Mouse (Mus musculus) liver, adult 2 months (tissue): ENCODE results near the gene Dnah8. TPM values are rescaled to one million over a fixed set of nuclear protein-coding genes. Genes with fewer than 3 reads are reported as not detected.

Experiments used
- DNase-seq: peaks from one replicate; pipeline ENCODE4 v3.0.0-alpha.2; 2011; ENCODE audit warnings: low read depth, low spot score; ENCODE audit errors: extremely low read depth
- H3K27ac ChIP-seq: fragments of 200-500 bp; replicated peaks from 2 replicates; pipeline ENCODE4 v1.5.1; 2012; ENCODE audit warnings: low read depth, mild to moderate bottlenecking, control low read depth, inconsistent platforms, low read length; ENCODE audit not compliant: insufficient read depth
- H3K27me3 ChIP-seq: fragments of 200-500 bp; 2 replicates; pipeline ENCODE4 v1.6.1; 2012; ENCODE audit warnings: mild to moderate bottlenecking, moderate library complexity, low read length, inconsistent platforms; ENCODE audit not compliant: control insufficient read depth, insufficient read depth
- H3K36me3 ChIP-seq: fragments of 200-500 bp; 2 replicates; pipeline ENCODE4 v1.6.1; 2012; ENCODE audit warnings: low read length, inconsistent platforms; ENCODE audit not compliant: control insufficient read depth, insufficient read depth
- H3K4me1 ChIP-seq: fragments of 200-500 bp; 2 replicates; pipeline ENCODE4 v1.6.1; 2011; ENCODE audit warnings: low read length; ENCODE audit not compliant: control insufficient read depth, insufficient read depth
- H3K4me3 ChIP-seq: fragments of 200-500 bp; 2 replicates; pipeline ENCODE4 v1.5.1; 2011; ENCODE audit warnings: low read depth, mild to moderate bottlenecking, control low read depth, low read length, moderate library complexity; ENCODE audit not compliant: insufficient read depth
- H3K79me2 ChIP-seq: fragments of 200-500 bp; 2 replicates; pipeline ENCODE4 v1.6.1; 2012; ENCODE audit warnings: inconsistent platforms, mild to moderate bottlenecking, low read length, moderate library complexity; ENCODE audit not compliant: control insufficient read depth, insufficient read depth
- H3K9ac ChIP-seq: fragments of 200-500 bp; 2 replicates; pipeline ENCODE4 v1.6.1; 2012; ENCODE audit warnings: low read depth, mild to moderate bottlenecking, control low read depth, inconsistent platforms, low read length
- CTCF ChIP-seq: fragments of 200-500 bp; IDR thresholded peaks from 2 replicates; pipeline ENCODE4 v1.5.1; 2011; ENCODE audit warnings: low read depth, low read length, control low read depth
- POLR2A ChIP-seq: fragments of 200-500 bp; IDR thresholded peaks from 2 replicates; pipeline ENCODE4 v1.6.1; 2011; ENCODE audit warnings: low read length, control low read depth; ENCODE audit not compliant: insufficient read depth; ENCODE audit errors: extremely low read depth
- WGBS: fragments of 180-500 bp; shearing (Covaris S2); methylation state at CpG from one replicate; pipeline ENCODE4 v1.1.7; 2018; 5-methylcytosine and 5-hydroxymethylcytosine counted together
- polyA plus RNA-seq: library from polyadenylated mRNA; depleted of rRNA; stranded (reverse); fragments of >200 nt; gene quantifications from 2 replicates; pipeline ENCODE4 v1.2.3, GENCODE M21; 2012
- total RNA-seq: library from RNA; depleted of rRNA; stranded (reverse); fragments of >200 nt; gene quantifications from 2 replicates; pipeline ENCODE4 v1.2.3, GENCODE M21; 2014

The Dnah8 gene
- total and polyA plus RNA-seq, 2 experiments, result 0.18 to 0.20 TPM

GRCm38 (mm10) chr17:30673023-30673422 is 48.9 kb downstream of the Dnah8 start:
- no peaks in the 10 kb centered on the region for H3K36me3 ChIP-seq

GRCm38 (mm10) chr17:30675021-30675740 is 51.0 kb downstream of the Dnah8 start:
- DNase-seq, result no peak
- WGBS, result 85% methylated on average over 9 of the region's 9 CpGs
- no peak overlapping the region for H3K4me3 ChIP-seq
- H3K9ac ChIP-seq, result no peak overlapping the region
- TF ChIP-seq CTCF (no peak), POLR2A (no peak)
- no peaks in the 10 kb centered on the region for H3K27me3 ChIP-seq
- H3K36me3 ChIP-seq, result no peaks in the 10 kb centered on the region
- no peaks in the 10 kb centered on the region for H3K4me1 ChIP-seq
- no peak overlapping the region for H3K27ac ChIP-seq
- no peaks in the 10 kb centered on the region for H3K79me2 ChIP-seq

More at GRCm38 (mm10) chr17:30673023-30673422, 48.9 kb downstream of the Dnah8 start:
- DNase-seq, result no peak
- Histone ChIP-seq H3K27me3 (no peaks in the 10 kb centered on the region), H3K79me2 (no peaks in the 10 kb centered on the region), H3K27ac (no peak overlapping the region), H3K9ac (no peak overlapping the region), H3K4me1 (no peaks in the 10 kb centered on the region), H3K4me3 (no peak overlapping the region)
- TF ChIP-seq POLR2A, result no peak
- 0 out of 2 replicates have a peak, but pooled peaks have one; percentile 13 for TF ChIP-seq CTCF
- 90% methylated on average over 6 of the region's 6 CpGs for WGBS

- TF ChIP-seq CTCF (no peak), POLR2A (no peak)
- DNase-seq, result no peak
- Histone ChIP-seq H3K27ac (no peak overlapping the region), H3K36me3 (no peaks in the 10 kb centered on the region), H3K4me3 (no peak overlapping the region), H3K9ac (no peak overlapping the region), H3K79me2 (no peaks in the 10 kb centered on the region), H3K27me3 (no peaks in the 10 kb centered on the region), H3K4me1 (no peaks in the 10 kb centered on the region)
- 93% methylated on average over 10 of the region's 10 CpGs for WGBS
Observed at GRCm38 (mm10) chr17:30678523-30678922, 54.4 kb downstream of the Dnah8 start.

GRCm38 (mm10) chr17:30679612-30680011 is 55.5 kb downstream of the Dnah8 start:
- DNase-seq, result no peak
- no peak for TF ChIP-seq CTCF
- TF ChIP-seq POLR2A, result no peak
- no peaks in the 10 kb centered on the region for H3K27me3 ChIP-seq
- H3K4me1 ChIP-seq, result no peaks in the 10 kb centered on the region
- H3K4me3 ChIP-seq, result no peak overlapping the region
- H3K27ac ChIP-seq, result no peak overlapping the region
- H3K79me2 ChIP-seq, result no peaks in the 10 kb centered on the region
- H3K36me3 ChIP-seq, result no peaks in the 10 kb centered on the region
- H3K9ac ChIP-seq, result no peak overlapping the region
- 96% methylated on average over 4 of the region's 4 CpGs for WGBS

GRCm38 (mm10) chr17:30681604-30682003 is 57.5 kb downstream of the Dnah8 start:
- peak; percentile 61 for DNase-seq
- Histone ChIP-seq H3K9ac (no peak overlapping the region), H3K4me1 (no peaks in the 10 kb centered on the region), H3K79me2 (no peaks in the 10 kb centered on the region), H3K36me3 (no peaks in the 10 kb centered on the region), H3K27me3 (no peaks in the 10 kb centered on the region), H3K27ac (no peak overlapping the region), H3K4me3 (no peak overlapping the region)
- TF ChIP-seq POLR2A (no peak), CTCF (peak; percentile 95)
- WGBS, result 15% methylated on average over 5 of the region's 5 CpGs

- Histone ChIP-seq H3K4me3 (no peak overlapping the region), H3K9ac (no peak overlapping the region), H3K27me3 (no peaks in the 10 kb centered on the region), H3K4me1 (no peaks in the 10 kb centered on the region), H3K36me3 (no peaks in the 10 kb centered on the region), H3K79me2 (no peaks in the 10 kb centered on the region), H3K27ac (no peak overlapping the region)
- WGBS, result 85% methylated on average over 8 of the region's 8 CpGs
- TF ChIP-seq POLR2A (no peak), CTCF (no peak)
- no peak for DNase-seq
Observed at GRCm38 (mm10) chr17:30690181-30690580, 66.0 kb downstream of the Dnah8 start.
